Mouse (Mus musculus): ENCODE results near the gene Hsd17b6.

Hsd17b6 gene

DNA sequence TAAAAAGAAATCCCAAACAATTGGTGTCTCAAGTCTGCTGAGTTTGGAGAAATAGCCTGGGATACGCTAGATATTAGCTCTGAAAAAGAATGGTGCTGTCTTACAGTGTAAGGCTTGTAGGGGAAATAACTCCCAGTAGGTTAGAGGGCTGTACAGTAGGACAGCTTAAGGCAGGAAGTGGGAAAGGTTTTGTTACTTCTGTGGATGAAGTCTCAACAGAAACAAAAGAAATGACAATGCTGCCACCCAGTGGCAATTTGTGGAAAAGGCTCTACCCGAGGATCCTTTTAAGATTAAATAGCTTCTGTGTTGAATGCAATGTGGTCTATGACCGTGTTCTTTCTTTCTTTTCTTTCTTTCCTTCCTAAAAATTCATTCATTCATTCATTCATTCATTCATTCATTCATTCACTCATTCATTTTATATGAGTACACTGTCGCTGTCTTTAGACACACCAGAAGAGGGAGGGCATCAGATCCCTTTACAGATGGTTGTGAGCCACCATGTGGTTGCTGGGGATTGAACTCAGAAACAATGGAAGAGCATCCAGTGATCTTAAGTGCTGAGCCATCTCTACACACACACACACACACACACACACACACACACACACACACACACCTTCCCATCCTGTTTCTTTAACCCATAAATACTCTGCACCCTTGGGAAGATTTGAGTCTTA lies 937 bp upstream of the Hsd17b6 start:
- DNase-seq (ENCODE audit: extremely low spot score, low read depth, low spot score), result peak; percentile 86

- no peak for DNase-seq (ENCODE audit: extremely low spot score, low read depth, low spot score)
Measured at GRCm38 (mm10) chr10:128005479-128005878, 1.9 kb downstream of the Hsd17b6 start.

GRCm38 (mm10) chr10:128004918-128005317 lies 2.5 kb downstream of the Hsd17b6 start:
- DNase-seq (ENCODE audit: extremely low spot score, low read depth, low spot score), result no peak

DNA sequence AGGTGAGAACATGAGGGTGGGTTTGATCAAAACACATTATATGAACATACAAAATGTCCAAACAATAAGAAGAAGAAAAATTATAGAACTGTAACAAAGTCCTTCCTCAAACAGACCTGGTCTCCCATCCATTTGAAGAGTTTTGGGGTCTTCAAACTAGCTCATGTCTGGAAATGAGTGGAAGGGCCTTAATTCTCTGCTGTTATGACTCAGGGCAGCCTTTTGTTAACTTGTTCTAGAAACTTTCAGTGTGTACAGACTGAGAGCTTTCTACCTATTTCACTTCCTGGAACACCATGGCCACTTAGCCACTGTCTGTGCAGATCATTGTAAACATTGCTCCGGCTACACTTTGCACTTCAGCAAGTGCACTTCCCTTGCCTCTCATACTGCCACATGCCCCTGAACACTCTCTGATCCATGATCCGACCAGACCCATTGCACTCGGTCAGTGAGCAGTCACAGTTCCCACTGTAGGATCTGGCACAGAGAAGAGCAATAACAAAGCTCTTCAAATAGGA lies 4.1 kb downstream of the Hsd17b6 start:
- DNase-seq (ENCODE audit: extremely low spot score, low read depth, low spot score), result no peak

DNA sequence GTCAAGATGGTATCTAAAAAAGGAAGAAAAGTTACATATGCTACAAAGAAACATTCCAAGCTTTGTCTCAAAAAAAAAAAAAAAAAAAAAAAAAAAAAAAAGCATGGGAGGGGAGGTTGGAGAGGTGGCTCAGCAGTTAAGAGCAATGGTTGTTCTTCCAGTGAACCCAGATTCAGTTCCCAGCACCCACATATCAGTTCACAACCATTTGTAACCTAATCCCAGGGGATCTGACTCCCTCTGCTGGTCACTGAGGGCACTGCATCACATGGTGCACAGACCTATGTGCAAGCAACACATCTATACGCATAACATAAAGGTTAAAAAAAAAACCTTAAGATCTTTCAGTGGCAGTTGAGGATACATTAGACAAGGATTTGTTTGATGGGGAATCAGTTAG lies 9.2 kb downstream of the Hsd17b6 start:
- DNase-seq (ENCODE audit: extremely low spot score, low read depth, low spot score), result no peak

DNA sequence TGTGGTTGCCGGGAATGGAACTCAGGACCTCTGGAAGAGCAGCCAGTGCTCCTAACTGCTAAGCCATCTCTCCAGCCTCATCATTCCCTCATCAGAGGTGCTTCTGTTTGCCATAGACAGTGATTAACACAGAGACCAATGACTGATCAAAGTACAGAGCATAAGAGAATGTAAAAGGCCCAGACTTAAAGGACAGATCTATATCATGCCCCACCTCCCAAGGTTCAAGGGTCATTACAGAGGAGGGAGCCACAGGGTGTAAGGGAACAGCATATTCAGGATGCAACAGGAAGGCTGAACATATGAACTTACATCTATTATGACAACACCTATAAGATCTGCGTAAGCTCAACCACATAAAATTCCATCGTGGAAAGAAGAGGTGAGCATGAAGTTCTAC lies 10.7 kb downstream of the Hsd17b6 start:
- DNase-seq (ENCODE audit: extremely low spot score, low read depth, low spot score), result no peak

DNA sequence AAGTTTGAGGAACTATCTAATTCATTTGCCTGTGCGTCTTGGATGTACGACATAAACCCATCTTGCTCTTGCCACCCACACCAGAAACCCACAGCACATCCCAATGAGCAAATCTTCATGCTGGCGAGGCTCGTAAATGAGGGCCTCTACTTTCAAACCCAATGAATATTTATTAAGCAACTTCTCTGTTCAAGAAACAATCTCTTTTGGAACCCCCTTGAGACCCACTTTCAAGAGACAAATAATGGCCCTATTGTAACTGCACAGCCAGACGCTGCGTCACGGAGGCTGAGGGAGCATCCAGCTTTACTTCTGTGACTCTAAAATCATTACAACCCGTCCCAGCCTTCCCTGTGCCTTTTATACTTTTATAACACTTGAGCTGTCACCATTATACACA lies 21.8 kb downstream of the Hsd17b6 start:
- no peak for DNase-seq (ENCODE audit: extremely low spot score, low read depth, low spot score)

- DNase-seq (ENCODE audit: extremely low spot score, low read depth, low spot score), result no peak
Measured at GRCm38 (mm10) chr10:127984650-127985049, 22.8 kb downstream of the Hsd17b6 start.

DNA sequence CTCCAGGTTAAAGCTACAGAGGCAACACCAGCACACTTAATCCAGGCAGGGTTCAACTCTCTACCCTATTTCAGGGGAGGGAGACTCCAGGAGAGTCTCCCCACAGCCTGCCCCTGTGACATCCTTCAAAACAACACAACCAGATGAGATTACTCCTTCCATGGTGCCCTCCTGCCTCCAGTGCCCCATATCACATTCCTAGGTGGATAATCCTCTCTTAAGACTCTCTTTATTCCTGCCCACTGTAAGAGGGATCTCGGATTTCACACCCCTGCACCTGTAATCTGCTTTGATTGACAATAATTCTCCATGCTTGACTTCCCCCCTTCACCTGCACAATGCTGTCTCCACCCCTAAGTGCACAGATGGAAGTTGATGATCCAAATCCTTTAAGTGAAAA lies 31.9 kb downstream of the Hsd17b6 start:
- no peak for DNase-seq (ENCODE audit: extremely low spot score, low read depth, low spot score)

GRCm38 (mm10) chr10:127974062-127974461 lies 33.3 kb downstream of the Hsd17b6 start:
- no peak for DNase-seq (ENCODE audit: extremely low spot score, low read depth, low spot score)

GRCm38 (mm10) chr10:127971135-127971534 lies 36.3 kb downstream of the Hsd17b6 start:
- no peak for DNase-seq (ENCODE audit: extremely low spot score, low read depth, low spot score)

DNA sequence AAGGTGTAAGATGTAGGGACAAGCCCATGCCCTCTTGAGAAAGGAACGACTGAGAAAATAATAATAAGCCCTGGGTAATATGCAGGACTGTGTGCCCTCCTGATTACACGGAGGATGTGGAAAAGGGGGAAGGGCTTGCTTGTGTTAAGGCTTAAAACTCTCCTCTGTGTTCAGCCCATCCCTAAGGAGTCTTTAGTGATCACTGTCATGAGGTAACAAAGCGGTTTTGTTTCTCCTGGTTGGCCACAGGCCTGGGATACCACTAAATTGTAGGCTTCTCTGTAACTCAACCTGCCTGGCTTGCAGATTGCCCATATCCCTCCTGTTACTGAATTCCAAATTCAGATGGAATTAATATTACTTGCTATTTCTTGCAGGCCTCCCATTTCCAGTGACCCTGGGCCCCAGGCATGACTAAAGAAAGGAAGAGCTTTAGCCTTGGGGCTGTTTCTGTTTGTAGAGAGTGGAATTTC lies 37.0 kb downstream of the Hsd17b6 start:
- DNase-seq (ENCODE audit: extremely low spot score, low read depth, low spot score), result no peak

GRCm38 (mm10) chr10:127969820-127970219 lies 37.6 kb downstream of the Hsd17b6 start:
- no peak for DNase-seq (ENCODE audit: extremely low spot score, low read depth, low spot score)

- no peak for DNase-seq (ENCODE audit: extremely low spot score, low read depth, low spot score)
Measured at GRCm38 (mm10) chr10:127966506-127966905, 40.9 kb downstream of the Hsd17b6 start.

DNA sequence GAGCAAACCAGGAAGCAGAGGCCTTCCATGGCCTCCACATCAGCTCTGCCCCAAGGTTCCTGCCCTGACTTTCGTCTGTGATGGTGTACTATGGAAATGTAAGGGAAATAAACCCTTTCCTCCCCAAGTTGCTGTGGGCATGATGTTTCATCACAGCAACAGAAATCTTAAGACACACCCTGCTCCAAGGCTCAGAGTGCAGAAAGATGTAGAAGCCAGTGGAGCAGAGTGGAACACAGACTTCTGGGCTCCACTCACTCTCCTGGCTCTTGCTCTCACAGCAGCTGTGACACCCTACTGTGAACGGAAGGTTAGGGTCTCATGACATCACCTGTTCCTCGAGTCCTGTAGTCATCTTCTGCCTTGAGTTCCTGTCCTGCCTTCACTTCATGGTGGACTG lies 43.4 kb downstream of the Hsd17b6 start:
- no peak for DNase-seq (ENCODE audit: extremely low spot score, low read depth, low spot score)

DNA sequence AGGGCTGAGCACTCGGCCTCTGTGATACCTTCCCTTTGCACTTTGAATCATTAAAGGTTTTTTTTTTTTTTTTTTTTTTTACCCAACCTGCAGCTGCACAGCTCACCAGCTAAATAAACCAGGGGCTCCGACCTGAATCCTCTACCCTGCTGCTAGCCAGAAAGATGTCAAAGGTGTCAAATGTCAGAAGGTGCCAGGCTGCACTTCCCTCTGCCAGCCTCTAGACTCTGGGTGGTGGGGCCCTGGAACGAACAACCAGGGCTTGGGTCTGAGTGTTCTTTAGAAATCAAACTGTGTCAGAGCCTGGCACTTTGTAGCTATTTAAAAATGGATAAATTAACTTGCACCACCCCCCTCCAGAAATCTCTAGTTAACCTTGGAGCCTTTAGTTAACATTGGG lies 45.0 kb downstream of the Hsd17b6 start:
- DNase-seq (ENCODE audit: extremely low spot score, low read depth, low spot score), result no peak

DNA sequence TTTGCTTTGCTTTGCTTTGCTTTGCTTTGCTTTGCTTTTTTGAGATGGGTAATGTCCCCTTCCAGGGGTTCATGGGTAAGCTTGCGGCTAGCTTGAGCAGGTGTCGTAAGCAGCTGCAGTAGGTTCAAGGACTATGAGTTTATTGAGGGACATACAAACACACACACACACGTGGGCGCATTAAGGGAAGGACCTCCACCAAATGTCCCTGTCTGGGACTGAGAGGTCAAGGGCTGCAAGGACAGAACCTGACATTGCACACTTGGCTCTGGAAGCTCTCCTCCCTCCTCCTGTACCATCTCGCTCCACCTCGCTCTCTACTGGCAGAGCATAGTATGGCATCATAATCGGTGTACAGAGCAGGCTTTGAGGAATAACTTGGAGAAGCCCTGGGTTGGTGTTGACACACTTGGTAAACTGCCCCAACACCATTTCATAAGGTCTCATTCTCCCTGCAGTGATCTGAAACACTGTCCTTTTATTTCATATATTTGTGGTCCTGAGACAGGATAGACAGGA lies 48.2 kb downstream of the Hsd17b6 start:
- DNase-seq (ENCODE audit: extremely low spot score, low read depth, low spot score), result no peak

DNA sequence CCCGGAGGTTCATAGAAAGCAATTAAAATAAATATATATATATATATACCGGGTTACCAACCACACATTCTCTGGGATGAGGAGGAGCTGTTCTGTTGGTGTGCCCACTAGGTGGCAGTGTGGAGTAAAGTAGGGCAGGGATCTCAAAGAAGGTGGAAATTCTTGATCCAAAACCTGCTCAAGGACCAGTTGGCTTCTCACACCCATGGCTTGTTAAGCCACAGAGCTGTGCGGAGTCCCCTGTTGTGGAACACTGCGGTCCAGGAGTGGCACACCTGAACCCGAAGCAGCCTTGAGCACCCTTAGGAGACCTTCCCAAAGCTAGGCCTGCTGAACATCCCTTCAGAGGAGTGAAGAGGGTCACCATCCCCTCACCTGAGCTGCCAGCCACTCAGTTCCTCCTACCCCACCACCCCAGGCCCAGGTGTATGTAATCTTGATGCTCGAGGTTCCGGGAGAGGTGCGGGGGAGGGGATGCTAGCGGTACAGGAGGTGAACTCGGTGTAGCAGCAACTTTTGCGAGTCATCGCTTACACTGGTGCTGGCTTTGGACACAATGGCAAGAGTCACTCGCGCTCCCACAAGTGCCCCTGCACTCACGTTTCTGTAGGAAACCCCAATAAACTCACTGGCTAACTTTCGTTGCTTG lies 51.1 kb downstream of the Hsd17b6 start:
- DNase-seq (ENCODE audit: extremely low spot score, low read depth, low spot score), result peak; percentile 49

DNA sequence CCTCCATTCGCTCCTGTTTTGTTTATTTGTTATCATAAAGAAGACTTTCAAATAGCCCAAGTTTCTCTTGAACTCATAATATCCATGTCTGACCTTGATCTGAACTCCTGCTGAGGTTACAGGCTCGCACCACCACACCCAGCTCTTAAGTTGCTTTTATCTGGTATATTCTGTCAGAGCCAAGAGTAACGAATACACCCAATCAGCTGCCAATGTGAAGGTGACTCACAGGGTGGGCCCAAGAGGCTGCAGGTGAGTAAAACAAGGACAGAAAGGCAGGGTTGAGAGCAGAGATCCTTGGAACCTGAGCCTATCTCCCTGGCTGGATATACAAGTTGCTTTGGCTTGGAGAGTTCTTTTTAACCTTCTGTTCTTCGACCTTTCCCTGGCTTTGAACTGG lies 52.4 kb downstream of the Hsd17b6 start:
- DNase-seq (ENCODE audit: extremely low spot score, low read depth, low spot score), result no peak

GRCm38 (mm10) chr10:127951821-127952220 lies 55.6 kb downstream of the Hsd17b6 start:
- no peak for DNase-seq (ENCODE audit: extremely low spot score, low read depth, low spot score)

DNA sequence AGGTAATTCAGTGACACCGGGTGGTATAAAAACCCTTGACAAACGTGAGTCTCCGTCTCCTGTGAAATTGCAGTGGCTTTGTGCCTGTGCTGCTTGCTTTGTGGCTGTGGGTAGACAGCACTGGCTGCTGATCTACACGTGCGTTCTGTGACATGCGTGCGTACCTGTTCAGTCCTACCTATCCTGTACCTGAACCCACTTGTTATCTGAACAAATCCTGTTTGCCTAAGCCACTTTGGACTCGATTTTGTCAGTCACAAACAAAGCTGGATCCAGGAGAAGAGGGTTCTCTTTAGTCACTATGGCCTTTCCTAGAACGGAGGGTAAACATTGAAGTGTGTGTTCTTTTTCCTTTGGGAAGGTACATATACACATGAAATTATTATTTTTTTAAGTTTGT lies 56.0 kb downstream of the Hsd17b6 start:
- no peak for DNase-seq (ENCODE audit: extremely low spot score, low read depth, low spot score)

GRCm38 (mm10) chr10:127949596-127950130 lies 57.7 kb downstream of the Hsd17b6 start:
- DNase-seq (ENCODE audit: extremely low spot score, low read depth, low spot score), result no peak
